Mouse (Mus musculus): ENCODE measurements around the gene Slc26a3.

- no peak for TF ChIP-seq CTCF (IDR thresholded peaks at IDR 0.05; ENCODE audit: low read depth)
- TF ChIP-seq EP300 (IDR thresholded peaks at IDR 0.05; ENCODE audit: low read depth), result no peak
These were observed 130.7 kb downstream of the Slc26a3 start for GRCm38 (mm10) chr12:31521371-31521770.
